Mouse (Mus musculus) urinary bladder, postnatal 4 days (tissue): ENCODE results near the gene Ccdc157.
"Not testable (repeated sequence)": the region's sequence is repeated elsewhere in the genome, so short reads cannot be mapped to it uniquely, and the experiment has no call there.

ENCODE experiments used
- DNase-seq, 2 experiments: peaks; one replicate each; pipeline ENCODE4 v3.0.0; 2021 to 2022; ENCODE audit warnings: low spot score in 2 of 2

The Ccdc157 gene

GRCm38 (mm10) chr11:4133450-4133849, 26.6 kb downstream of the Ccdc157 start:
- no peak for DNase-seq

GRCm38 (mm10) chr11:4128461-4128860, 31.6 kb downstream of the Ccdc157 start:
- not testable (repeated sequence) for DNase-seq

GRCm38 (mm10) chr11:4127059-4127458, 33.0 kb downstream of the Ccdc157 start:
- no peak for DNase-seq

DNA sequence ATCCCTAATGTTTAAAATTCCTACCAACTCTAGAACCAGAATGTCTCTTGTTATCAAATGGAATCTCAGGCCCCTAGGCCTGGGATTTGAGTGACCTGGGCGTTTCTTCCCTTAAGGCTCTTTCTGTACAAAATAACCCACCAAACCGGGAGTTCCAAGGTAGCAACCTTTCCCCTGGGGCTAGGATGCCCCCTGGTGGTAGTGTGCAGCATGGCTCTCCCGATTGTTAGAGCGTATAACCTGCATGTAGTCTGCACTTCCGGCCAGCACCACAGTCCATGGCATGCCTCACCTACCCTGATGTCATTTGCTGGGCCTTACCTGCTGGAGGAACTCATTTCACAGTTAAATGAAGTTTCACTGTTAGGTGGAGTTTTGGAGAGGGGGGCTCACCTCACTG, 36.2 kb downstream of the Ccdc157 start:
- DNase-seq, result no peak

DNA sequence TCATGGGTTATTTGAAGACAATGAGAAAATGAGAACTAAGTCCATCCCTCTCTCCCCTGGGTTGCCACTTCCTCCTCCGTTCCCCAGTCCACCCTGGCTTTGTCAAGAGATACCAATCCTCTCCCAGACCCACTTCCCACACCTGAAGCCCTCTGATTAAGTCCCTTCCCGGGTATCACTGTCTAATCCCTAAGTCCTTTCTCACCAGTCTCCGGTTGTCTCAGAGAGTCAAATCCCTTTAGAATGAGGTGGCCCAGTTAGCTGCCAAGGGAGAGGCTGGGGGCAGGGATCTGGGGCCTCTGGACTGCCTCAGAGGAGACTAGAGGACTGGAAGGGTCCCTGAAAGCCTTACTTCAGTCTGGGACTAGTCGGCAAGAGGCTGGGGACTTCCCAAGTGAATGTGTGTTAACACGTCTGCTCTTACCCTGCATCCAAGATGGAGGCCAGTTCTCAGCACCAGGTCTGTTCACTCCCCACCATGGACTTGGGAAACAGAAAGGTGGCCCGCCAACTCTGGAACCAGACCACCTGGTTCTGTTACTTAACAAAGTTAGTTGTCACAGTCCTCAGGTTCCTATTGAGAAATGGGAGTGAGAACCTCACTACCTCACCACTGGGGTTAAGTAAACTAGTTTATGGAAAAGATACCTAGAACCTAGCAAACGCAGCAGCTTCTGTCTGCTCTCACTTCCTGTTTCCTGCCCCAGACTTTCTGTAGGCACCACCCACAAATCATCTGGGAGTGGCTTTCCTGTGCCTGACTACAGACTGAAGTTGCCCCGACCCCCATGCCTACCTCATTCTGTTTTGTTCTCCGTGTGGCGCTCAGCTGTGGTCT, 37.1 kb downstream of the Ccdc157 start, which contains the start of gene Sec14l2:
Gene Sec14l2, minus strand, starts transcription at position 674 of the 838 bp plus-strand sequence.
- DNase-seq, result no peak

DNA sequence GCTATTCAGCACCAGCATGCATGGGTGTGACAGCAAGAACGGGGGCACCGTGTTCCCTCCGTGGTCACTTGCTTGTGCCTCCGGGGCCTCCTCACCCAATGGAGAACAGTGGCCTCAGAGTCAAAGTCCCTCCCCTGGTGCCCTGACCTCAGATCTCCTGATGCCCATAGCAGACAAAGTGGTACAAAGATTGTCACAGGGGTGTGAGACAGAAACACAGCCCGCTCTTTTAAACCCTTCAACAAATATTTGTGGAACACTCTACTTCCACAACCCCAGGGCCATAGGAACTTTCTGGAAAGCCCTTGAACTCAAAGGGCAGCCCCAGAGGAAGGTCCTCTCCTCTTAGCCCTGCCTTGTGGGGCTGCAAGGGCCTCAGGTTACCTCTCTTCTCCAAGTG, 37.9 kb downstream of the Ccdc157 start:
- no peak for DNase-seq

- no peak for DNase-seq
These were observed 38.4 kb downstream of the Ccdc157 start for GRCm38 (mm10) chr11:4121691-4122090.

DNA sequence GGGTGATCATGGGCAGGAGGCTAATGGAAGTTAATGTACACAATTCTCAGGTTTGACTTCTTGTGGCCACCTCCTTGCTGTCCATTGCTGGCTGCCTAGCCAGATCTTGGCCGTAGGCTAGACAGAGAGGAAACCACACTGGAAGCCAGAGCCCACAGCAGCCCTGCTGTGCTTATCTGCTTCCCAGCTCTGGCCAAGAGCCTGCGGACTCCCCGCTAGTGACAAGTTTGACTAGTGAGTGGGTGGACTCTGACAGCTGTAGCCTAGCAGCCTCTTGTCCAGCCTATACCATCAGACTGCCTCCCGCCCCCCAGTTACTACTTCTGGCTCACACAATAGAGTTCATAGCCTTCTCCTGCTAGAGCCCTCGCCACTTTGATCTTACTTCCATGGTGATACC, 40.5 kb downstream of the Ccdc157 start:
- DNase-seq, result no peak

- peak; percentile 57 to 67 for DNase-seq
These were observed 41.8 kb downstream of the Ccdc157 start for GRCm38 (mm10) chr11:4118081-4118921.

- no peak for DNase-seq
These were observed 42.6 kb downstream of the Ccdc157 start for GRCm38 (mm10) chr11:4117372-4118071.

GRCm38 (mm10) chr11:4116458-4117141, 43.5 kb downstream of the Ccdc157 start:
- no peak for DNase-seq

- DNase-seq, result no peak
These were observed 44.7 kb downstream of the Ccdc157 start for GRCm38 (mm10) chr11:4115407-4115806.

GRCm38 (mm10) chr11:4114541-4114940, 45.6 kb downstream of the Ccdc157 start:
- not testable (repeated sequence) for DNase-seq

GRCm38 (mm10) chr11:4113970-4114369, 46.1 kb downstream of the Ccdc157 start:
- no peak for DNase-seq

DNA sequence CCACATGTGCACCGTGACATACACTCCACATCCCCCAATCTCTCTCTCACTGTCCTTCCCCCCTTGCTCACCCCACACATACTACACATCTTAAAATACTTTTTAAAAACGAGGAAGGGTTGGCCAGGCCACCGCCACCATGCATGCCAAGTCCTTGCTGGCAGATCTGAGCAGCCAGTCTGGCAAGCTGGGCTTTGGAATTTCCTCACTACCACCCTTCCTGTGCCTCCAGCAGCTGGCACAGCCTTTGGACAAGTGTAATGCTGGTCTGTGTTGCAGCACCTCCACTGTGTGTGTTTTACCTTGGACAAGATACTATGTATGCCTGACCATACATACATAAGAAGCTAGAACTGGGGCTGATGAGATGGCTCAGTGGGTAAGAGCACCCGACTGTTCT, 46.6 kb downstream of the Ccdc157 start:
- DNase-seq, result no peak

- no peak for DNase-seq
These were observed 47.2 kb downstream of the Ccdc157 start for GRCm38 (mm10) chr11:4112861-4113260.

DNA sequence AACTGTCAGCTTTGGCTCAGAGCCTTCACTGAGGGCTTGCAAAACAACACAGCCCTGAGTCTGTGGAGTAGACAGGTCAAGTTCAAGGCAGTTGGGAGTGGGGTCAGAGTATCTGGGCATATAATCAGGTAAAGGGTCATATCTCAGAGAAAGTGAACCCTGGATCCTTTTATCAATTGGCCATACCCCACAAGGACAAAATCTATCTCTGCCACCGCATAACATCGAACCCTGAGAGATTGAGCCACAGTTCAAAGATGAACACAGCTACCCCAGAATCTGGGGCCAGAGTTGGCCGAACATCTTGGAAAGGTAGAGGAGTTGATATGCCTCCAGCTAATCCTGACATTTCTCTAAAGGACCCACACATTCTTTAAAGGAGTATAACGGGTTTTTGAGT, 48.1 kb downstream of the Ccdc157 start:
- no peak for DNase-seq

DNA sequence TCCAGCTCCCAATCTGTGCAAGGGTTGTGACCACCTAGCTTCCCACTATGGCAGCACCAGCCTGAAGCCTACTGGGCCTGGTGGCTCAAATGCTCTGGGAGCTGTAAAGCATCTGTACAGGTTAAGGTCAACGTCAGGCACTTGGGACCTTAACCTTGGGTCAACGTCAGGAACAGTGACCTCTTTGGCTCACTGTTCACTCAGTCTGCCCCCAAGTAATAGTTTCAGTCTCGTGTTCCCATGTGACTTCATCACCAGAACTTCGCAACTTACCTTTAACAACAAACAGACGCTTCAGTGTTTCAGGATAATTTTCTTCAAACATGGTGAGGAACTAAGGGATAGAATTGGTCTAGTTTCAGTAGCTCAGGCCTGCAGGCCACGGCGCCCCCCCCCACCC, 51.4 kb downstream of the Ccdc157 start:
- DNase-seq, result no peak

GRCm38 (mm10) chr11:4107901-4108300, 52.2 kb downstream of the Ccdc157 start:
- DNase-seq, result not testable (repeated sequence)

DNA sequence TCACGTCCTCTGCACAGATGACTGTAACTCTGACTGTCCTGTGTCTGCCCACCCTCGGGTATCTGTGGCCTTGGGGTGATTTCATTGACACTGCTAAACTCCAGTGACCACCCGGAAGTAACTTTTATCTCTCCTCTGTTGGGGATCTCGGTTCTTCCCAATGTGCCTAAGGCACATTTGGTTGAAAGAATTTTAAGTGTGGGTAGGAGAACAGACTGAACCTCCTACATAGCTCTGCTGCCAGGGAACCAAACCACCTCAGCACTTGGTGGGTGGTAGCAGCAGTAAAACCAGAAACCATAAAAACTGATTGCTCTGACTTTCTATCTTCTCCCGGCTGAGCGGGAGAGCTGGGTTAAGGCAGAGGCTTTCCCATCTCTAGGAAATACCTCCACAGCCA, 54.6 kb downstream of the Ccdc157 start:
- DNase-seq, result no peak

DNA sequence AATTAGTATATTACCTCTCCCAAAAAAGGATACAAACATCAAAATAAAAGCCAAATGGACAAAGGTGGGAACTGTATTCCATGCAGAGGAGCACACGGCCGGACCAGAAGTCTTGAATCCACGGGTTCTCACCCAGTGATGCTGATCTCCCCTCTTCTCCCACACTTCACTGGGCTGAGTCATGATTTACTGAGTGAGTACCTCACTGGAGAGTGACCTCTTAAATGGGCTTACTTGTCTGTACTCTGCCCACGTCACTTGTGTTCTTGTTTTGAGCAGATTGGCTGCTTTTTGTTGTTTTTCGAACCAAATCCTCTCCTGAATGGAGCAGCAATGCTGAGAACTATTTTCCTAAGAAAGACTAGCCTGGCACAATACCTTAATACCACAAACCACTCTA, 55.1 kb downstream of the Ccdc157 start:
- no peak for DNase-seq

DNA sequence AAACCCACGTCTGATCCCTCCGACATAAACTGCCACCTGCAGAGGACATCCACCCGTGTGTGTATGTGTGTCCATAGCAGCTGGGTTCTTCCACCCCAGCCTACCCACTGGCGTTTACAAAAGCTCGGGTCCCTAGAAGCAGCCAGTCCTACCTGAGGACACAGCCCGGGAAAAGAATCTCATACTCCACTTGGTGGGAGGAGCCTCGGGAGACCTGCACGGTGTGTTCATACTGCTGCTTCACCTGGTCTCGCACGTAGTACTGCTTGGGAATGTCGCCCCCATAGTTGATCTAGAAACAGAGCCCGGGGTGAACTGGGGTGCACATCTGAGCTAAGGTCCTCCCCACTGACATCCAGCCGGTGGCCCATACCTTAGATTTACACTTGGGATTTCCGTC, 56.6 kb downstream of the Ccdc157 start:
- DNase-seq, result no peak
